Mouse (Mus musculus) liver, embryonic 18 days (tissue): ENCODE data around the gene Mrgpra4. TPM values are rescaled to one million over a fixed set of nuclear protein-coding genes. Genes with fewer than 3 reads are reported as not detected.

Experiments used
- polyA plus RNA-seq: library from polyadenylated mRNA; depleted of rRNA; stranded (reverse); fragments of >200 nt; gene quantifications from 2 replicates; pipeline ENCODE4 v1.2.3, GENCODE M21; 2012; rRNA removed

Mrgpra4 gene
- polyA plus RNA-seq, result not detected in 2 replicates

GRCm38 (mm10) chr7:47981995-47982394, at the start of gene Mrgpra4:
TSS of gene Mrgpra4 (minus strand) at chr7:47982095.

GRCm38 (mm10) chr7:48027497-48027896, 45.6 kb upstream of the Mrgpra4 start, which contains the start of gene Mrgprx1:
TSS of gene Mrgprx1 (minus strand) at chr7:48027597.

Other genes starting within 250 kb of the Mrgpra4 start
- gene Mrgprx1, start 45.5 kb upstream of the Mrgpra4 start, polyA plus RNA-seq, result not detected in 2 replicates
- not detected in 2 replicates for gene Mrgprb5, start 186.9 kb upstream of the Mrgpra4 start, polyA plus RNA-seq
- not detected in 2 replicates for gene Mrgprb4, start 217.2 kb upstream of the Mrgpra4 start, polyA plus RNA-seq